Mouse (Mus musculus): Measurements from ENCODE around the gene Shisal2a.

The Shisal2a gene

DNA sequence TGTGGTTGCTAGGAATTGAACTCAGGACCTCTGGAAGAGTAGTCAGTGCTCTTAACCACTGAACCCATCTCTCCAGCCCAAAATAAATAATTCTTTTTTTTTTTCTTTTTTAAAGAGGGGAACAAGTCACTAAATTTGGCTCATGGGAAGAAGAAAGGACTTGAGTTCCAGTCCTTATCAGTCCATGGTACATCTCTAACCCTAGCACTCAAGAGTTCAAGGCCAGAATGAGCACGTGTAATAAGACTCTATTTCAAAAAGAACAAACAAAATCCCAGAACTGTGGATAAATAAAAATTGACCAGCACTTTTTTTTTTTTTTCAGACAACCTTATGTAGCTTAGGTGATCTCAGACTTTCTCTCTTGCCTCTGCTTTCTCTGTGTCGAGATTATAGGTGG lies 46.4 kb downstream of the Shisal2a start:
- no peak for DNase-seq

GRCm38 (mm10) chr4:108335413-108335812 lies 47.7 kb downstream of the Shisal2a start:
- DNase-seq: peak; percentile 49

DNA sequence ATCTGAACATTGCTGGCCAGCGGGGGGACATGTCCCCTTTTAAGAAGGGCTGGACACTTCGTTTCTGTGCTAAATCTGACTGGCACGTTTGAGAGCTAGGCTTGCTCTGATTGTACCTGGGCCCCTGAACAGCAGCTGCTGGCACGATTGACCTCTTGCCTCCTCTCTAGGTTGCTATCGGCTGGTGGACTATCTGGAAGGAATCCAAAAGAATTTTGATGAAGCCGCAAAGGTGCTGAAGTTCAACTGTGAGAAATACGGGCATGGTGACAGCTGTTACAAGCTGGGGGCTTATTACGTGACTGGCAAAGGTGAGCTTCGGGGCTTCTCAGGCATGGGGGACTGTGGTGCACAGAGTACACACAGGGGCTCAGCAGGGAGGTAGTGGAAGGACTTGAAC lies 51.1 kb downstream of the Shisal2a start:
- DNase-seq: no peak

GRCm38 (mm10) chr4:108329840-108330239 lies 53.3 kb downstream of the Shisal2a start:
- no peak for DNase-seq

GRCm38 (mm10) chr4:108327730-108328484 lies 55.2 kb downstream of the Shisal2a start, which contains the start of gene Coa7:
Gene Coa7 (plus strand): TSS chr4:108328140.
- peak; percentile 97 for DNase-seq

GRCm38 (mm10) chr4:108327071-108327579 lies 56.0 kb downstream of the Shisal2a start:
- DNase-seq: peak; percentile 61

DNA sequence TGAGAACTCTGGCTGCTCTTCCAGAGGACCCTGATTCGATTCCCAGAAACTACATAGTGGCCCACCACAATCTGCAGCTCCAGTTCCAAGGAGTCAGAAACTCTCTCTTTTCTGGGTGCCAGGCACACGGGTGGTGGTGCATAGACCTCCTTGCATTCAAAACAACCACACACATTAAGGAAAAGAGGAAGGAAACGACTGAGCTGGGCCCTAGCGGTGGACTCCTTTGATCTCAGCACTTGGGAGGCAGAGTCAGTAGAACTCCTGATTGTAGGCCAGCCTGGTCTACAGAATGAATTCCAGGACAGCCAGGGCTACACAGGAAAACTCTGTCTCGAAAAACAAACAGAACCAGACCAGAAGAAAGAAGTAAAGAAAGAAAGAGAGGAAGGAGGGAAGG lies 59.6 kb downstream of the Shisal2a start:
- DNase-seq: no peak

DNA sequence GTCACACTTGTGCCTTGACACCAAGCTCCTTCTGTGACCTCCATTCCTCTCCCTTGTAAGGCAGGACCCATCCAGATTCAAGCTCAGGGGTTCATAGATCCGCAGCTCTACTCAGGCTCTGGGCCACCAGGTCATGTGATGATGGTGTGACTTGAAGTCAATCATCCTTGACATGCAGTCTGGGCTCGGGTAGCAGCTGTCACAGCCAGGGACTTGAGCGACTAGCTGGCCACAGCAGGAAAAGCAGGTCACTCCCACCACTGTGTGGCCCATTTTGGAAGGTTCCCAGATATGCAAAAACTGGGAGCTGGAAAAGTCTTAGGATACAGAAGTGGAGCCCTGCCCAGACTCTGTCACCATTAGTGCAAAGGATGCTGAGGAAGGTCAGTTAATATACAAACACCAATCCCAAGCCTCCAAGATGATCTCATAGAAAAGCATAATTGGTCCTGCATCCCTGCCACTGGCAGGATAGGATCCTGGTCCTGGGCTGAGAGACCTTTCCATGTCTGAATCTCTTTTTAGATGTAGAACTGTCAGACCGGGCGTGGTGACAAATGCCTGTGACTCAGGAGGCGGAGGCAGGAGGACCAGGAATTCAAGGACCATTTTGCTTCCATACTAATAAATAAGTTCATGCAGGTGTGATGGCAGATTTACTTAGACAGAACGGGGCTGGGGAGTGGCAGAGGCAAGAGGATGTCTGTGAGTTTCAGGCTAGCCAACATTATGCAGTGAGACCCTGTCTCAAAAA lies 62.3 kb downstream of the Shisal2a start:
- no peak for DNase-seq

- no peak for DNase-seq
Measured at GRCm38 (mm10) chr4:108319747-108320146, 63.4 kb downstream of the Shisal2a start.

DNA sequence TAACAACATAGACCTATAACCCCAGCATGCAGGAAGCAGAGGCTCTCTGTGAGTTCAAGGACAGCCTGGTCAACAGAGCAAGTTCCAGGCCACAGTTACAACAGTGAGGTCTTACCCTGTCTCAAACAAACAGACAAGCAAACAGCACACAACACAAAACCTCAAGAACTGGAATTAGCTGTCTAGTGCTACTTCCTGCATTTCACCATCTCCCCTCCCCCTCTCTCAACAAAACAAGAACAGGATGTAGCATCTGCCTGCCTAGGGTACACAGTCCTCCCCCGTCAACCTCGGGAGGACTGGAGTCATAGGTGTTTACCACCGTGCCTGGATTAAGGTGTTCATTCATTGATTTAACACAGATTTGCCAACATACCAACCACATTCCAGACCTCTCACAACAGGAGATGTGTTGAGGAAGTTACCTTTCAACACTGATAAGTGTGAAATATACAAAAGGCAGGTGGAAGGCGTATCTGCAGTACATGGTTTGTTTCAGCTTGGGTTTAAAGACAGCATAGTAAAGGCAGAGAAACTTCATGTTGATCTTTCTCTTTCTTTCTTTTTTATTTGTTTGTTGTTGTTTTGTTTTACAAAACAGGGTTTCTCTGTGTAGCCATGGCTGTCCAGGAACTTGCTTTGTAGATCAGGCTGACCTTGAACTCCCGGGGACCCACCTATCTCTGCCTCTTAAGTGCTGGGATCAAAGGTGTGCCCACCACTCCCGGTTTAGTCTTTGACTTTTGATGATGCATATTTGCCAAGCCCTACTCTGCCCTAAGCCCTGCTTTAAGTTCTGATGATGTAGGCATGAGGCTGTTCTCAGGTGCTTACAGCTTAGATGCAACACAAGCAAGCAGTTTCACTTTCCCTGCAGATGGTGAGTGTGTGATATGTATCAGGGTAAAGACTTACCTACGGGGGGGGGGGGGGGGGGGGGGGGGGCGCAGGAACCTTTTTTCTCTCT lies 64.2 kb downstream of the Shisal2a start:
- peak; percentile 58 for DNase-seq
